Mouse (Mus musculus): Measurements from ENCODE around the gene Nr2e1. TPM values are rescaled to one million over a fixed set of nuclear protein-coding genes. Genes with fewer than 3 reads are reported as not detected.

Gene Nr2e1
- total and polyA plus RNA-seq, 2 experiments from 2014 or later = not detected

DNA sequence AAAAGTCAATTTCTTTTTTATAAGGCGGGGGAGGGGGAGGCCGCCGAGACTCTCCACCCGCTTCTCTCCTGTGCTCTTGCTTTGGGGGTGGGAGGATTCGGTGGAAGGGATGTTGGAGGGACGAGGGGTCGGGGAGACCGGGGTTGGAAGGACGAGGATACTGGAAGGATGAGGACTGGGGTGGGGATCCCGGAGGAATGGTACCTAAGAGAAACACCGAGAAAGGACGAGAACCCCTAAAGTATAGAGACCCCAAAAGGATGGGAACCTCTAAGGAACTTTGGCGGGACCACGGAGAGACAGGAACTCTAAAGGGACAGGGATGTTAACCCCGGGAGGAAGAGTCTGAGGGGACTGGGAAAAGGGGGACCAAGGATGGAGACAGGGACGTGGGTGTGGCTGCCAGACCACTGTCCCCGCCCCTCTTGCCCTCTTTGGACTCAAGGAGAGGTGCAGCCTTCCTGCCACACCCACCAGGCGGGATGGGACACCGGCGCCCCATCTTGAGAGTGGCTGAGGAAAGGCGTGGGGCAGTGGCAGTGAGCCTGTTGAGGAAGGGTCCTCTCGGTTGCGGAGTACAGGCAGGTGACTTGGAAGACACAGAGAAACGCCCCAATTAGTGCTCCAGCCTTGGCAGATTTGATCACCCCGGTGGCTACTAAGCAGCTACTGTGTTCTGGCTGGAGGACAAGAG is 8.7 kb upstream of the Nr2e1 start:
- TF ChIP-seq EP300 (IDR thresholded peaks at IDR 0.05; ENCODE audit: low read depth) = no peak
- TF ChIP-seq CTCF (IDR thresholded peaks at IDR 0.05; ENCODE audit: low read depth) = no peak
- DNase-seq (ENCODE audit: low spot score) (no peak), ATAC-seq (ENCODE audit: insufficient read depth, low read depth) (no peak)
- 2% methylated on average over 25 of the region's 25 CpGs for WGBS
- peak overlapping the region; percentile 40 for H3K4me3 ChIP-seq (ENCODE audit: low read depth, low read length)
- H3K9me3 ChIP-seq (replicated peaks; ENCODE audit: control insufficient read depth, low read length) = no peaks in the 10 kb centered on the region
- H3K4me1 ChIP-seq (ENCODE audit: control insufficient read depth, insufficient read depth) = no peaks in the 10 kb centered on the region; the same call in 1 of the 2 replicates
- no peak overlapping the region for H3K9ac ChIP-seq (replicated peaks; ENCODE audit: low read depth, low read length)
- H3K27me3 ChIP-seq (ENCODE audit: control insufficient read depth, insufficient read depth, low read length) = peaks cover 94% of the 10 kb centered on the region
- H3K27ac ChIP-seq (ENCODE audit: low read depth) = no peak overlapping the region
- H3K4me2 ChIP-seq (ENCODE audit: low read depth, low read length) = peak overlapping the region; percentile 53
- no peaks in the 10 kb centered on the region for H3K36me3 ChIP-seq (replicated peaks; ENCODE audit: control insufficient read depth, insufficient read depth, low read length)

DNA sequence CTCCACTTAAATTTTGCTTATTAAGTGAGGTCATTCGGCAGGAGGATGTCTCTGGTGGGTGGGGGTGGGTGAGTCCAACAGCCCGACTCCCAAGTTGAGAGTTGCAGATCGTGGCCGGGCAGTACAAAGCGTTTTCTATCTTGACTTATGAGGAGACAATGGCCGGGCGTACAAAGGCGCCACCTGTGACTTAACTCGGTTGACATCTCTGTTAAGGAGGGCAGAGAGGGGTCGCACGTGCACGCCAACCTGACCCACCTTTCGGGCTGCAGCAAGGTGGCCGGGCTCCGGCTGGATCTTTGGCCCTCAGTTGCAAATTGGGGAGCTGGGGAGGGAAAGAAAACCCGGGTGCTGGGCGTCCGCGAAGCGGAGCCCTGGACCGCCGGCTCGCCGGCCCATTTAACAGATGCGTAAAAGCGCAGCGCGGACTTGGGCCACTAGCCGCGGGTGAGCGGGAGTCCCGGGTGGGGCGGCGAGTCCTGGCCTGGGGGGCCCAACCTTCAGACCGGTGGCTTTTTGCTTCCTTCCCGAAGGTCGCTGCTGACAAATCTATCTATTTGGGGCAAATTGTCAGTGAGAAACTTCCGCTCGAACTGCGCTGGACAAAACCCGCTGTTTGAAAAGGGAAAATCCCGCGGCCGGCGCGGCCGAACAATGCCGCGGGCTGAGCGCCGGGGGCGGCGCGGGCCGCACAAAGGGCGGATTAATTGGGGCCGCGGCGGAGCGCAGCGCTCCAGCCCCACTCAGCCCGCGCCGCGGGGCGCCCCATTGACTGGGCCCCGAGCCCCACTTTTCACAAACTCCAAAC is 8.0 kb upstream of the Nr2e1 start:
- TF ChIP-seq EP300 (IDR thresholded peaks at IDR 0.05; ENCODE audit: low read depth) (no peak), CTCF (IDR thresholded peaks at IDR 0.05; ENCODE audit: low read depth) (no peak)
- Histone ChIP-seq H3K4me1 (ENCODE audit: control insufficient read depth, insufficient read depth) (no peaks in the 10 kb centered on the region; the same call in 1 of the 2 replicates), H3K9ac (replicated peaks; ENCODE audit: low read depth, low read length) (no peak overlapping the region), H3K4me3 (ENCODE audit: low read depth, low read length) (peak overlapping the region; percentile 40), H3K36me3 (replicated peaks; ENCODE audit: control insufficient read depth, insufficient read depth, low read length) (no peaks in the 10 kb centered on the region), H3K27me3 (ENCODE audit: control insufficient read depth, insufficient read depth, low read length) (peaks cover 96% of the 10 kb centered on the region), H3K9me3 (replicated peaks; ENCODE audit: control insufficient read depth, low read length) (0 out of 2 replicates have a peak, but pooled peaks cover 4% of the 10 kb centered on the region), H3K27ac (ENCODE audit: low read depth) (no peak overlapping the region), H3K4me2 (ENCODE audit: low read depth, low read length) (peak overlapping the region; percentile 53)
- DNase-seq (ENCODE audit: low spot score) = no peak
- 1% methylated on average over 67 of the region's 67 CpGs for WGBS
- no peak for ATAC-seq (ENCODE audit: insufficient read depth, low read depth)

DNA sequence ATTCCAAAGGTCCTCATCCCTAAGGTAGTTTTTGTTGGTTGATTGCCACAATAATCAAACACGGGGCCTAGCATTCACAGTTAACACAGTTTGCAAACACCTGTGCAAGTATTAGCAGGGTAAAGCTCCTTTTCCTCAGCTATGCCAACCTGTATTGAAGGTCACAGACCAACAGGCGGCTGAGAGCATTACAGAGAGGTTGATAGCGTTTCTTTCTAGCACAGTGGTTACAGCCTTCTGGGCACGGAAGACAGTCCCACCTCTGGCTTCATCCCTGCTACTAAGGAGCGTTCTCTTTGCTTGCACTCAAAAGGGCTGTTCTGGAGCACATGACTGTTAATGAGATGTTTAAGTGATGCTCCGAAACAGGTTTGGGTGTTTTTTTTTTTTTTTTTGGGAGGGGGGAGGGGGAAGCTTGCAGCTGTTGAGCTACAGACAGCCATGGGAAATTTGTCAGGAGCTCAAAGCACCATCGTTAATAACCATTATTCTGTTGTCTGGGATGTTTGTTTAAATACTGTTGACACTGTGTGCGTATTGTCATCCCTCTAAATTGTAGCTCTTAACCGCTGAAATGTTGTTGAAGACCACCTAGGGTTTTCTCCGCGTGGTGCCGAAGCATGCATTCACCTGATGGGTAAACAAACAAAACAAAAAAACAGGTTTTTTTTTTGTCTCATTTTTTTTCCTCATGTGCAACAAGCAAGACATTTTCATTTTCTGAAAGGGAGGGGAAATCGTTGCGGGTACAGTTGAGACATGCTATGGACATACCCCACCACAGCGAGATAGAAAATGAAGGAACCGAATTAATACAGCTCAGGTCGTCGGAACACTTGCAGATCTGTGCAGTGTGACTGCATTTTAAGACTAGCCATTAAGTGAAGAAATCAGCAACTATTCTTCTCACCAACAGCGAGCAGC is 7.1 kb upstream of the Nr2e1 start:
- no peak overlapping the region for H3K9ac ChIP-seq (replicated peaks; ENCODE audit: low read depth, low read length)
- H3K4me3 ChIP-seq (ENCODE audit: low read depth, low read length) = 0 out of 2 replicates have a peak overlapping the region, but pooled peaks have one; percentile 40
- TF ChIP-seq CTCF (IDR thresholded peaks at IDR 0.05; ENCODE audit: low read depth) (no peak), EP300 (IDR thresholded peaks at IDR 0.05; ENCODE audit: low read depth) (no peak)
- DNase-seq (ENCODE audit: low spot score) = no peak
- 0 out of 2 replicates have a peak, but pooled peaks cover 6% of the 10 kb centered on the region for H3K9me3 ChIP-seq (replicated peaks; ENCODE audit: control insufficient read depth, low read length)
- H3K4me1 ChIP-seq (ENCODE audit: control insufficient read depth, insufficient read depth) = no peaks in the 10 kb centered on the region; the same call in 1 of the 2 replicates
- peaks cover 97% of the 10 kb centered on the region for H3K27me3 ChIP-seq (ENCODE audit: control insufficient read depth, insufficient read depth, low read length)
- ATAC-seq (ENCODE audit: insufficient read depth, low read depth) = no peak
- WGBS = 5% methylated on average over 19 of the region's 19 CpGs
- H3K27ac ChIP-seq (ENCODE audit: low read depth) = no peak overlapping the region
- no peaks in the 10 kb centered on the region for H3K36me3 ChIP-seq (replicated peaks; ENCODE audit: control insufficient read depth, insufficient read depth, low read length)
- H3K4me2 ChIP-seq (ENCODE audit: low read depth, low read length) = no peak overlapping the region

DNA sequence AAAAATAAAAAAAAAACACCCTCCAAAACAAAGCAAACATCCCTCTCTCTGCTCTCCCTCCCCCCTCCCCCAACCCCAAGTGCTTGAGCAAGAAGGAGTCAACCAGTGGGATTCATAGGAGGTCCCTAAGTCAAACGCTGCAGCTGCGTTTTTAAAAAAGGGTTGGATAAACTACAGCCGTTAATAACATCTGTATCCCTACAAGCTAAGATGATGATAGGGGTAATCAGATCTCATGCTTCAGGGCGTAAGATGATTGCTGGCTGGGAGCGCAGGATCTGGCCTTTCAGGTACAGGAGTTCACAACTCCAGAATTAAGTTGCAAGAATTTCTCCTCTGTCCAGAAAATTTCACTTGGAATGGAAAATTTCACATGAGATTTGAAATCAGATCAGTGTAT is 6.1 kb upstream of the Nr2e1 start:
- Histone ChIP-seq H3K4me2 (ENCODE audit: low read depth, low read length) (no peak overlapping the region), H3K4me3 (ENCODE audit: low read depth, low read length) (no peak overlapping the region), H3K27ac (ENCODE audit: low read depth) (no peak overlapping the region), H3K27me3 (ENCODE audit: control insufficient read depth, insufficient read depth, low read length) (peaks cover 99% of the 10 kb centered on the region), H3K36me3 (replicated peaks; ENCODE audit: control insufficient read depth, insufficient read depth, low read length) (no peaks in the 10 kb centered on the region), H3K4me1 (ENCODE audit: control insufficient read depth, insufficient read depth) (no peaks in the 10 kb centered on the region; the same call in 1 of the 2 replicates), H3K9ac (replicated peaks; ENCODE audit: low read depth, low read length) (no peak overlapping the region), H3K9me3 (replicated peaks; ENCODE audit: control insufficient read depth, low read length) (0 out of 2 replicates have a peak, but pooled peaks cover 6% of the 10 kb centered on the region)
- ATAC-seq (ENCODE audit: insufficient read depth, low read depth) (no peak), DNase-seq (ENCODE audit: low spot score) (no peak)
- TF ChIP-seq EP300 (IDR thresholded peaks at IDR 0.05; ENCODE audit: low read depth) (no peak), CTCF (IDR thresholded peaks at IDR 0.05; ENCODE audit: low read depth) (no peak)
- 9% methylated on average over 5 of the region's 5 CpGs for WGBS
